Mouse (Mus musculus): Measurements from ENCODE around the gene Npl.

Npl gene

DNA sequence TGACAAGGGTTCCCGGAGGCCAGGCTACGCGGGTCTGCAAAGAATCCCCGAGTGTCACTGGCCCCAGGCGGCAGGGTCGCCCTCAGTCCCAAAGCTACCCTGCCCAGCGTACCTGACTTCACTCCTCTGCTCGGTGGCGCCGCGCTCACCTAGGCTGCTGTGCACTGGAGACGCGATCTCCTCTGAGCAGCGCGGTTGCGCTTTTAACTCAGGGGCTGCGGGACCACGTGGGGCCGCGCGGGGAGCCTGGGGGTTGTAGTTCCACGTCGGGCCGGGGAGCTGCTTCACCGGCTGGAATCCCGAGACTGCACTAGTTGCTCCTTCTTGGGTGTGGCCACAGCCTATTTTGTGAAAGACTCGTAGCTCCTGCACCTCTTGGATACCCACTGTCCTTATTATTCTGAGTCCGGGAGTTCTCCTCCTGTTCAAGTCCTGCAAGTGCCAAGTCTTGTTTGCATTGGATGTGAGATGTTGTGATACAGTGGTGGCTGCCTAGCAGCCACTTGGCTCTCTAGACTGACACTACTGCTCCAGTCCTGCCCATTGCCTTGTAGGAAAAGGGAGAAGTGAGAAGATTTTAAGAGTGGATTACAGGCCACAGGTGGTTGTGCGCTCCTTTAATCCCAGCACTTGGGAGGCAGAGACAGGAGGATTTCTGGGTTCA, at the start of gene Npl:
Gene Npl (minus strand): TSS at position 510 of the 664 bp plus-strand sequence.
- DNase-seq, result peak; percentile 13

DNA sequence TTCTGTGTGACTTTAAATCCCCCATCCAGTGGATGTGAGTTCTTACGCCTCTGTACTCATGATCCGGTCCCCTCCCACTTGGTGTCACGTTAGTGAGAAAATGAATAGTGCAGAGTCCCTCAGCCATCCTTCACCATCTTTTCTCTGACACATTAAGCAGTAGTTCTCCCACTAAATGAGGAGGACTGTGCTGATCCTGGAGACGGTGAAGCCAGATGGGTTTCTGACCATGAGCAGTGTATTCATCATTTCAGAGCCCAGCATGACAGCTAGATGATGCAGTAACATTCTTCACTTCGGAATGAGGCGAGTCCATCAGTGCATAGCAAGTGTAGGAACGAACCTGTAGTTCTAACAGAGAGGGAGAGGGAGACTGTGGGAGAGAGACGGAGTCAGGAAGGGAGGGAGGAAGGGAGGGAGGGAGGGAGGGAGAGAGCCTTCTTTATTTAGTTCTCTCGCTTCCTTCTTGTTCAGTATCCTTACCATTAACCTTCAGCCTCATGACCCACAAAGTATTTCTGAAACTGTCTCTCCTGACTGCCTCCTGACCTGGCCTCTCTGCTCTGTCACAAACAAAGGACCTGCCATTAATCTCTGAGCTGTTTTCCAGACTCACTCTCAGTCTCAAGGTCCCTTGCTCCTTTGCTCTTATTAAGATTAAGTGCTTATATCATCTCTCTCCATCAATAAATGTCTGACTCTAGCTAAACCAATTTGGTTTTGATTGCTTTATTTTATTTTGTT, 49.6 kb upstream of the Npl start:
- DNase-seq, result no peak

DNA sequence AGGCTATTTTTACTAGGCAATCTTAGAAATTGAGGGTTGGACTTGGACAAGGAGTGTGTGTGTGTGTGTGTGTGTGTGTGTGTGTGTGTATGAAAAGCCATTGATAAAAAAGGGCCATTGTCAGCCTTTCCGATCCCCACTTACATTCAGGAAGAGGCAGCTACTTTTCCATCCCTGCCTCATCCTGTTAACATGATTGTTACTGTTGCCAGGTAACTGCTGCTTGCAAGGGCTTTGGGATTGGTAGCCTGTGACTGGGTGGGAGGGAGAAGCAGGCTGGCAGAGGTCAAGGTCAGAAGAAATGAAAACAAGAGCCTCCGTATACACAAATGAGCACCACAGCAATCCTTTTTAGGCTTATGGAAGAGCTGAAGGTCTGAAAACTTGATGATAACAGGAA, 48.9 kb upstream of the Npl start:
- no peak for DNase-seq

DNA sequence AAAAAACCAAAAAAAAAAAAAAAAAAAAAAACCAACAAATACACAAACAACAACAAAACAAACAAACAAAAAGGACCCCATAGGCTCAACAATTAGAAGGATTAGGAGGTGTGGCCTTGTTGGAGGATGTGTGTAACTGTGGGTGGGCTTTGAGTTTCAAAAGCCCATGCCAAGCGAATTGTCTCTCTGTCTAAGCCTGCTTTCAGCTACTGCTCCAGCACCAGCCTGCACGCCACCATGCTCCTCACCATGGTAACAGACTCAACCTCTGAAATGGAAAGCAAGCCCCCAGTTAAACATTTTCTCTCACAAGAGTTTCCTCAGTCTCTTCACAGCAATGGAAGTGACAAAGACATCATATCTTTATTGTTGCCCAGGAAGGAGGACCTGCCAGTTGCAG, 43.8 kb upstream of the Npl start:
- no peak for DNase-seq

DNA sequence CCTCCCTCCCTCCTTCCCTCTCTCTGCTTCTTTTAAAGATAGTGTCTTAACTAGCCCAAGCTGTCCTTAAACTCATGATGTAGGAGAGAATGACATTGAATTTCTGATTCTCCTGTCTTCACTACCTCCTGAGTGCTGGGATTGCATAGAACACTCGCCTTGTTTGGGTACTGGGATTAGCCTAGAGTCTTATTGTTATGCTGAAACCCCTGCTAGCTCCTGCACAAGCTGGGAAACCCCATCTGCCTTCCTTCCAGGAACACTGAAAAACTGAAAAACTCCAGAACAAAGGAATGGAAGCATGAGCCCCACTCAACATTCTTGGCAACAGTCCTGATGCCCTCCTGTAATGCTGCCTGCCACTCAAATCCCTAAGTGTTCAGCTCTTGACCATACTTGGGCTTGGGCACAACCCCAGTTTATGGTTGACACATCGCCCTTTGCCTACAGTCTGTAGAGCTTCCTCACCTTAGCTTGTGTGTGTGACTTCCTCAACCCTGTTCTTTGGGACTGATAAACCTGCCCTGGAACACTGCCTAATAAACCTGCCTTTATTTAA, 40.4 kb upstream of the Npl start:
- no peak for DNase-seq

DNA sequence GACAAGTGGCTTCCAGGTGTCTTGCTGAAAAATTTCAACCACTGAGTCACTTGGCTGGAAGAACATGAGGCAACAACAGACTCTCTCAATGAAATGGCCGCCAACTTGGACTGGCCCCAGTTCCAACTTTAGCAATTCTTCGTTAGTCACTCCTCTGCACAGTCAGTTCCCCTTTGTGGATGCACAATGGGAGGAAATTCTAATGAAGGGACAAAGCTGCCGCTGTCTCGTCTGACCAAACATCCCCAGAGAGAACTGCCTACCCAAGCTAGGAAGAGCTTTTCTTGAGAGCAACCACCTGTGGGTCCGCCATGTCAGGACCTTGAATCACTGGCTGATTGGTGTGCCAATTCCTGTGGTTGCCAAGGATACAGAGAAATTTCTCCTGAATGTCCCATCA, 38.1 kb upstream of the Npl start:
- DNase-seq, result no peak

DNA sequence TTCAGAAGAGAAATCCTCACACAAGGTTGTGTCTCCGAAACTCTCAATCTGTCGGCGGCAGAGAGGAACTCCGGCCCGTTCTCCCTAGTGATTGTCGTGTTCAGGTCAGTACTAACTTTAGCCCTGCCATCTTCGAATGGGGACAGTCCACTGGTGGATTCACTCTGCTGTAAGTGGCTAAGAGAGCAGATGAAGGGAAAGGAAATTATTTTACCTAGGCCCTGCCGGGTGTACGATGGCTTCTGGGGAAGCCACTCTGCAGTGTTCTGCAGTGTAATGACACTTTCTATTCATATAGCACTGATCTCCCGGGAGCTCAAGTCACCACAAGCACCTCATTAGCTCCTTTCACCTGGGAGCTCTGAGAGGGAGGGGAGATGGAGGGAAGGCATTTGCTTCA, 37.0 kb upstream of the Npl start:
- DNase-seq, result no peak

DNA sequence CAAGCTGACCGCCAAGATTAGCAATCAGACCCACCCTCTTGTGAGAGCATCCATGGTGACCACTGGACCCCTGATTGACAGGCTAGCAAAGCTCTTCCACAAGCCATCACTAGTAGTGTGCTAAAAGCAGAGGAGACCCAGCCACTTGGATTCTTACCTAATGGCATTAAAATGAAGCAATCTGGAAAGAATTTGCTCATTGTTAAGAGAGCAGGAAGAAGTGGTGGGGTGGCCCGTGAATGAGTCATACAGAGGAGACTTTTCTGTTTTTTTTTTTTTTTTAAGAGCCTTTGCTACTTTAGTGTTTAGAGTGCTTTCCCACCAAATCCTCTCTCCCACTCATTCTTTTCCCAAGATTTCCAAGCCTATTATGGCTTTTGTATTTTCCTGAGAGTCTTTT, 35.9 kb upstream of the Npl start:
- DNase-seq, result no peak

DNA sequence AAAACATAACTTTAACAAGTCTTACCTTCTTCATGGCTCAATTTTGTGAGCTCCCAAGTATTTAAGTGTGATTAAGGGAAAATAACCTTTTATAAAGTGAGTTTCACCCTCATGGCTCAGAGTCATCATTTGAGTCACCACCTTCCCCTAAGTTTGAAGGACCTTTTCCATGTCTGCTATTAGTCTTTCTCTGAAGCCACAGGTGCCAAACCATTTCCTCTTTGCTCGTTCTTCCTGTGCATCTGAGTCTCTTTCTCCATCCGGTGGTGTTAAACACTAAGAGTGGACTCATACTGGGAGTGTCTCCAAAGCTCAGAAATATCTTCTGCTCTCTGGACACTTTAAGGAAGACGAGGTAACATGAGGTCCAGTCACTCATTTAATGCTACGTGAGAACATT, 33.3 kb upstream of the Npl start:
- DNase-seq, result no peak

DNA sequence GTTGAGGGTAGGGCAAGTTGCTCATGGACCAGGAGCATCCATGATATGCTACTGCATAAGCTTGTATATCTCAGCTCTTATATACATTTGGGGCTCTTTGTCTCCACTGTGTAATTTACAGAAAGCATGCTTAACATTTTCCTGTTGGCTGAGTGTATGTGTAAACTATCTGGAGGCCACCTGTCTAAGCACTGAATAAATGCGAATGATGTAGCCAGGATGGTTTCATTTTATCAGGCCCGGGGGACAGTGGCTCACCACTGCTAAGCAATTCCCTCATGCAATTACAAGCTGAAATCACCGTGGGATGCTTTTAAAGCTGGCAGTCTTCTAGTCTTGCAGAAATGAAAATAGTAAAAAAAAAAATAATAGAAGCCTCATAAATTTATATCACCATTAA, 24.9 kb upstream of the Npl start:
- DNase-seq, result no peak

DNA sequence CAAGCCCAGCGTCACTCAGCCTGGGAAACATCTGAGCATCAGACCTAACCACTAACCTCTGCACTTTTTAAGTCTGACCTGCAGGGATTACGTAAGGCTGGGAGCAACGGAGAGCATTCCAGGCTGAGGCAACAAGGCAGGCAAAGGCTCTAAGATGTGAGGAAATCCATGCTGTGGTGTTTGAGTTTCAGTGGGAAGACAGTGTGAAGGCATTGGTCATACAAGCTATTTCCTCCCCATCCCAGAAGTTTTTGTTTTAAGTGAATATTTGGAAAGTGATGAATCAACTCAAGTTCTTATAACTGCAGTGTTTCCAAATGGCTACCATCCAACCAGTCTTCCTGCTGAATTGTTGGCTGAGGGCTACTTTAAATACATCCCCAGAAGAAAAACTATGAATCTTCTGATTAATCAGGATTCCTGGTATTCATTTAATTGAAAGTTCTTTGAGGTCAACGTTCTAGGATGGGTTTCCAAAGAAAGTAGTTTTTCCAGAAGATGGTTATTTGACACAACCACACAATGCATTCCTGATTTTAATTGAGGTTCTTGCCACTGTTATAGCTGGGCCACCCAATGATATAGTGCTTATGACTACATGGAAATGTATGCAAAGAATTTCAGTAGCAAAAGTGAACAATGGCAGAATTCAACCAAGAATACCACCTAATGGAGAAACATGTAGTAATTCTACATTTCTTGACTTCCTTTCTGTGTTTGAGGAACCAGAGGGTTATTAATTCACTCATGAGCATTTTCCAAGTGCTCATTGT, 22.6 kb upstream of the Npl start:
- no peak for DNase-seq

DNA sequence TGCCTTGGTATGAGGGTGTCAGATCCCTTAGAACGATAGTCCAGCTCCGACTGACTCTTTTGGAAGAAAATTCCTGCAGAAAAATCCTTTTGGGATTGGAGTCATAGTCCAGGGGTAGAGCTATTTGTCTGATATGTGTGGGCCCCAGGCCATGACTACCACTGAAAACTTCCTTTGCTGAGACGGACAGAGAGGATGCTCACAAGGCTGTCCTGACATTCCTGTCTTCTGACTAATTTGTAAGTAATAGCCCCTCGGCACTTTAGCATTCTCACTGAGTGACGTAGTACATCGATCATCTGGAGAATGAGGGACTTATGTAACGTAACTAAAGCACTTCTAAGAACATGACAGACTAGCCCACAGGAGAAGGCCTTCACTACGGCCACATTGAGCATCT, 15.9 kb upstream of the Npl start:
- DNase-seq, result no peak

DNA sequence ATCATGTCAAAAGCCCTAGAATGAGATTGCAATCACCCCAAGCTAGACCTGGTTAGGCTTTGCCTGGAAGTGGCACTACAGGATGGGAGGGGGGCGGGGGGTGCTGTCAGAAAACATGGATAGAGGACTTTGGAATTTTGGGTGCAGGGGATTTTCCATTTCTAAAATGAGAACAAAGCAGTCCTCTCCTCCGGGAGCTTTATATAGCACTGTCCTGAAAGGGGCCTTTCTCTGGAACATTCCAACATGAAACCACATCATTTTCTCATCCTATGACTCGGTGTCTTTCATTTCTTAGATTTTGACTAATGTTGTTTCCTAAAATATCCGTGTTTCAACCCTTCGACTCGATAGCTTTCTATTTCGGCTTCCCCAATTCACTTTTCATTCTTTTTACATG, 14.9 kb upstream of the Npl start:
- no peak for DNase-seq

DNA sequence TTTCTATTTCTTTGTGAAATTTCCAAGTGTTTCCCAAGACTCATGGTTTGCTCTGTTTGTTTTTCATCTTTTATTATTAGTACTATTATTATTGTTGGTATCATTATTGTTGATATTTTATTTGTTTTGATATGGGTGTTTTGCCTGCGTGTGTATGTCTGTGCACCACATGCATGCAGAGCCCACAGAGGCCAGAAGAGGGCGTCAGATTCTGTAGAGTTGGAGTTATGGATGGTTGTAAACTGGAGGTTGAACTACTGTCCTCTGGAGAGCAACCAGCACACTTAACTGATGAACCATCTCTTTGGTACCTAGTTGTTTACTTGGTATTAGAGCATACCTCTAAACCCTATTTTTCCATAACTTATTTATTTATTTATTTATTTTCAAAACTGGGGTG, 13.8 kb upstream of the Npl start:
- no peak for DNase-seq

DNA sequence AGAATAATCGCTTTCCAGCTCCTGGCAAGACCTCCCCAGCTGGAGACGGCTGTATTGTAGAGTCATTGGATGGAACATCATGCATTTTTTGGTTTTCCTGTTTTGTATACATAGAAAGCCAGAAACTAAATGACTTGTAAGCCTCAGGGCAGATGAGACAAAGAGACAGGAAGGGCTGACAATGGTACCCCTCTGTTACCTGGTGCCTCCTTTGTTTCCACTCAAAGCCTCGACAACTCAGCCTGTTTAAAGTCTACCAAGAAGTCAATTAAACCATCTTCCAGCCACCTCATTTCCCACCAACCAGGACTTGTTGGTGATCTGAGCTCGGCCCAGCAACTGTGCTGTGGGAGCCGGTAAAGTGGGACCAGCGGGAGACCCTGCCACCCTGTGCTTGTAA, 11.0 kb upstream of the Npl start:
- no peak for DNase-seq

DNA sequence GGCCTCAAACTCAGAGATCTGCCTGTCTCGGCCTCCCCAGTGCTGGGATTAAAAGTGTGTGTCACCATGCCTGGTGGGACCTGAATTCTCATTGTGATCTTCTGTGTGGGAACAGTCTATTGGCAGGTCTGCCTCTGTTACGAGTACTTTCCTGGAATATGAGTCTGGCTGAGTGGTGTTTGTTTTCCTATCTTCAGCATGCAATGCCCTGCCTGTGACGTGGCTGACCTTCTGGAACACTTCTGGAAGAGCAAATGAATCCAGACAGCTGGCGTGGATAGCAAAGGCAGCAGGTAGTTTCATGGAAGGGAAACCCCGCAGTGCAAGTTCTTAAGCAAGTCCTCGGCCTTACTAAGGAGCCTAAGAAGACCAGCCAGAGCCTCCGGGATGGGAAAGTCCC, 9.9 kb upstream of the Npl start:
- no peak for DNase-seq

DNA sequence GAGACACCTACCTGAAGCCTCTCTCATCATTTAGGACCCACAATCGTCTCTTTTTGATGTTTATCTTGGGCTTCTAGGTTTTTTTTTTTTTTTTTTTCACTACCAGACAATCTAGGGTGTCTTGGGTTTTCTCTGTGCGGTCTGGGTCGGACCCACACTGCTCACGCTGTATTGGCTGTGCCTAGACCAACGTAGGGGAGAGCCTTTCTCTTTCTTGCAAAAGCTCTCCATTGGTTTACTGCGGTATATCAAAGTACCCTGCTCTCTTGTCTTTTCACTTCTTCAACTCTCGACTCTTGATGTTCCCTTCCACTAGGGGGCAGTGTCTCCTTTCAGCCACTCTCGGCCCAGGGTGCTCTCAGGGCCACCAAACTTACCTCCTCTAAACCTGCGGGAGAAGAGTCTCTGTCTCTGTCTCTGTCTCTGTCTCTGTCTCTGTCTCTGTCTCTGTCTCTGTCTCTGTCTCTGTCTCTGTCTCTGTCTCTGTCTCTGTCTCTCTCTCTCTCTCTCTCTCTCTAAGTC, 9.3 kb upstream of the Npl start:
- DNase-seq, result peak; percentile 82

DNA sequence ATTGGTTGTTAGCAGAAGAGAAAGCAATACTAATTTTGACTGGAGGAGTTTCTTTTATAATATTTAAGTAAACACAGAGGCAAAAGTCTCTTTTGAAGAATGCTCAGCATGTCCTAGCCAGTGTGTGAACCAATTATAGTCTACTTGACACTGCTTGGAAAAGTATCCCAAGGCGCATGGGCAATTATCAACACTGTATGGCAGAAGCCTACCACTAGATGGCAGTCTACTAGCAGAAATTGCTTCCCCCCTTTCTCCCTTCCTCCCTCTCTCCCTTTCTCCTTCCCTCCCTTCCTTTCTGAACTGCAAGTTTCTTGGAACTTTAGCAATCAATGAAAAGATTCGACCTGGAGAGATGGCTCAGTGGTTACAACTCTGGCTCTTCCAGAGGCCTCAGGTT, 7.1 kb upstream of the Npl start:
- DNase-seq, result peak; percentile 76

DNA sequence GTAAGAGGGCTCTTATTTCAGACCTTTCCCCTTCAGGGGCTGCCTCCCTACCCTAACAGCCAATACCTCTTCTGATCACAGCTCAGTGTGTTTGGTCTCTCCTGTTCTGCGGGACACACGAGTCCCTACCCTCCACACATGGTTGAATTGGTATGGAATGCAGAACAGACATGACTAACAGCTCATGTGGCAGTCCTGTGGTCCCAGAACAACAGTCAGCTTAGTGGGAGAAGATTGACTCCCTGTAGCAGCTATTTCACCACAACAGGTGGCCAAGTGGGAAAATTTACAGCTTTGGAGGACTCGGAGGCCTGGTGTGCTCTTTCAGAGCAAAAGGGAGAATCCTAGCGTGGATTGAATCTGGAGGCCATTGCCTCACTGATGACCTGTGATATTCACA, 6.4 kb upstream of the Npl start:
- DNase-seq, result no peak

DNA sequence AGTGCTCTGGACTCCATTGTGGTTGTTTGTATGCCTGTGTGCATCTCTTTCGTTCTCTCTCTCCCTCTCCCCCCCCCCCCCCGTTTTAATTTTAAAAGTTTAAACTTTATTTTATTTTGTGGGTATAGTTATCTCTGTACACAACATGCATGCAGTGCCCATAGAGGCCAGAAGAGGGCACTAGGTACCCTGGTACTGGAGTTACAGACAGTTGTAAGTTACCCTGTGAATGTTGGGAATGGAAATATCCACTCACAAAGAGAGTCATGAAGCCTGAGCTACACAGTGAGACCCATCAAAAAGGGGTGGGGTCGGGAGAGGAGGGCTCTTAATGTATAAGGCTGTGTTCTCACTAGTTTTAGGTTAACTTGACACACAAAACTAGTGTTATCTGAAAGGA, 969 bp upstream of the Npl start:
- peak; percentile 35 for DNase-seq

DNA sequence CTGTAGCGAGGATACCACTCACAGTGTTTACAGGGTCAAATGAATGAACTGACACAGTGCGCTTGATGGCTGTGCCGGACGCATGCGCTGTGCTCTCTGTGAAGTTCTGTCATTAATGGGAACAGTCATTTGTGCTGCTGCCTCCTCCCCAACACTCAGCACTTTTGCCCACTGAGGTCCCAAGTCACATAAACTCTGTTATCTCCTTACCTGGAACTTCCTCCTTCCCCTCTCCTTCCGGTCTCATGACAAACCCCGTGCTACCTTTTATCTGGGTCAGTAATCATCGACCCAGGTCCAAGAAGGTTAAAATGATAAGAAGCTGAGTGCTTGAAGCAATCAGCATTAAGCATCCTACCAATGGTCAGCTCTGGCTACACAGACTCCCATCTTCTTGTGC, 2.3 kb downstream of the Npl start:
- no peak for DNase-seq

DNA sequence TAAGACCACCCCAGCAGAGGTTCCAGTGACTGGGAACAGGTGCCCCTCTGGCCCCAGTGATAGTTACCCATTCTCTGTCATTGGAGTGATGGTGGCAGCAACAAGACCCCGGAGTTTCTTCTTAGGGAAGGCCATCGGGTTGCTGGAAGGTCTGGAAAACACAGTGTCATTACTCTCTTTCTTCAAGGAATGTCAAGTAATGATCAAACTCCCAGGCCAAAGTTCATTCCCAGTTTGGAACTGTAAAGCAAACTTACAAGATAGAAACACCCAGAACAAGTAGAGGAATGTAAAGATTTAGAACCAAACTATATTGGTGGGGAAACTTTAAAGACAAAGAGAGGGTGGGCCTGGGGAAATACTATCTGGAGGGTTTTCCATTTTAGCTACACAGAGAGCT, 4.6 kb downstream of the Npl start:
- DNase-seq, result no peak

DNA sequence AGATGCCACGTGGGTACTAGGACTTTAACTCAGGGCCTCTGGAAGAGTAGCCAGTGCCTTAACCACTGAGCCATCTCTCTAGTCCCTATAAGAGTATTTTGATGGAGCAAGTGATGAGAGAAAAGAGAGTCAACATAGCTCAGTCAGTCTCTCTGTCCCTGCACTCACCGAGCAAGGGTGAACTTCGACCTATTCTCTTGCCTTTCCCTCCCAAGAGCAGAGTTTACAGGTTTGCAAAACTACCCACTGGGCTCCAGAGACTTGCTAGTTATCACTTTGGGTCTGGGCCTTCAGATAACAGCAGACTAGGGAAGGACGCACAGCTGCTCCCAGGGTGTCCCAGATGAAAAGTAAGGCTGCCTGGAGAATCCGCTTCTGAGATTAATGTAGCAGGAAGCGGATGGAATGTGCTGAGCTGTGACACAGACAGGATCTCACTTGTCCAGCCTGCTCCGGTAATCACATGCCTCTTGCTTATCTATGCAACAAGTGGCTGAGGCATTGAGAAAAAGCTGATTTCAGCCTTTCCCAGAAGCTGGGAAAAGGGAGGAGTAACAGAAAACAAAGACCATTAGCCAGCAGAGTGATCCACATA, 7.0 kb downstream of the Npl start:
- no peak for DNase-seq

All from cerebellum, adult 9-10 months (tissue).